Mouse (Mus musculus) gastrocnemius, postnatal 4 days (tissue): ENCODE results near the gene Fbxo47. TPM values are rescaled to one million over a fixed set of nuclear protein-coding genes. Genes with fewer than 3 reads are reported as not detected.

Source experiments
- DNase-seq, 2 experiments: peaks; one replicate each; pipeline ENCODE4 v3.0.0; 2021 to 2022; ENCODE audit warnings: low spot score in 2 of 2, mixed read lengths in 2 of 2
- total RNA-seq, 2 experiments: library from RNA; stranded (reverse); gene quantifications; 2 replicates each; pipeline ENCODE4 v1.2.3; 2021

Gene Fbxo47
- total RNA-seq, 2 experiments from 2014 or later = 0.27 to 0.44 TPM

- peak in 1 of 2 experiments; percentile 13 for DNase-seq
These were observed 52.0 kb downstream of the Fbxo47 start for GRCm38 (mm10) chr11:97832001-97832400.

DNA sequence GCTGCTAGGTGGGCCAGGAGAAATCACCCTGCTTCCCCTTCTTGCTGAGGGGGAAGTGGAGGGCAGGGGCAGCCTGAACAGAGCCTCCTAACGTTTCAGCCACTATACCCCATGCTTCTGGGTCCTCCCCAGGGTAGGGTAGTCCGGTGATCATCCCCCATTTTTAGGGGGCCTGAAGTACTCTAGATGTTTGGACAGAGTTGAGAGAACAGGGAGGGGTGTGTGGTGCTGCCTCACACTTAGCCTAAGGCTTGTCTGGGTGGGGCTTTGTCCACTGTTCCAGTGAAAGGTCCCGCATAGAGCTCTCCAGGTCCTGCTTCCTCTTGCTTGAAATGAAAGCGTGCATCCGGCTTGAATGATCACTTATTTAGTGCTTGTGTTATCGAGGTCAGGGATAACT is 53.5 kb downstream of the Fbxo47 start:
- DNase-seq = no peak

- no peak for DNase-seq
These were observed 54.0 kb downstream of the Fbxo47 start for GRCm38 (mm10) chr11:97829913-97830476.

DNA sequence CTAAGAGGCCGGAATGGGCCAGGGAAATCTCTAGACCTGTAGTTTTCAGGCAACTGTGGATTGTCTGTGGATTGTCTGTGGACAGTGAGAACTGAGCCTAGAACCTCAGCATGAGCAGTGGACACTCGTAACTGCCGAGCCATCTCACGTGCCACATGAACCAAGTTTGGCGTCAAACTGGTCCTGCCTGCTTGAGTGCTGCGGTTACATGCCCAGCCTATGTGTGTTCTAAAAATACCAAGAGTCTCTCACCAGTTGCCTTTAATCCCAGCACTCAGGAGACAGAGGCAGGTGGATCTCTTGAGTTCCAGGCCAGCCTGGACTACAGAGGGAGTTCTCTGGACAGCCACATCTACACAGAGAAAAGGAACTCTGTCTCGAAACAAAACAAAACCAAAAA is 54.6 kb downstream of the Fbxo47 start:
- DNase-seq = no peak

DNA sequence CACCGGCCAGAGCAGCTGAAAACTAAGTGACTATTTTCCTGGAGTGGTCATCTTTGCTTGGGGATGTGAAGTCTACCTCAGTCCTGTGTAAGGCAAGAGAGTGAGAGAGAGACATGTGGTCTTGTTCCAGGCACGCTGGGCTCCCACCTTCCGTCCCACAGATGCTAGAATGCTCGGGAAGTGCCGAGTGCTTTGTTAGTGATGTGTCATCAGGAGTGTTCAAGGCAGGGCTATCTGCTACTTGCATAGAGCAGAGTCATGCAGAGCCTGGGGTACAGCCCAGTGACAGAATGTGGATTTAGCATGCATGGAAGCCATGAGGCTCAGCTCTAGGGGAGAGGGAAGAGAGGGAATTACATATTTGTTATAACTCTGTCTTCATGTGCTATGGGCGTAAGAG is 56.3 kb downstream of the Fbxo47 start:
- no peak for DNase-seq

DNA sequence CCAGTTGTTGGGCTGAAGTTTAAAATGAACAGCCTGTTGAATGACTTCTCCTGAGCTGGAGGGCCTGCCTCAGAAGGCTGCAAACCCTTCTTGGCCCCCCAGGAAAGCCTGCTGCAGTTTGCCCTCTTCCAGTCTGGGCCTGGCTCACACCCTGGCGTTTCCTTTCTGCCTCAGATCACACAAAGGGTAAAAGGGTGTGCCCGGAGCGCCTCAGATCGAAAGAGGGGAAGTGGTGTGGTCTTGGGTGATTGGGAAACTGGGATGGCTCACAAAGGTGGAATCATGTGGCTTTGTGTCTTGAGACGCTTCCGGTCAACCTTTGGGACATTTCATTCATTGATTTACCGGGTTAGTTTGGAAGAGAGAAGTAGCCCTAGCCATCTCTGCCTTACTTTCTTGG is 57.5 kb downstream of the Fbxo47 start:
- DNase-seq = no peak

- no peak for DNase-seq
These were observed 58.0 kb downstream of the Fbxo47 start for GRCm38 (mm10) chr11:97825971-97826370.

GRCm38 (mm10) chr11:97825295-97825694 is 58.7 kb downstream of the Fbxo47 start:
- no peak for DNase-seq

DNA sequence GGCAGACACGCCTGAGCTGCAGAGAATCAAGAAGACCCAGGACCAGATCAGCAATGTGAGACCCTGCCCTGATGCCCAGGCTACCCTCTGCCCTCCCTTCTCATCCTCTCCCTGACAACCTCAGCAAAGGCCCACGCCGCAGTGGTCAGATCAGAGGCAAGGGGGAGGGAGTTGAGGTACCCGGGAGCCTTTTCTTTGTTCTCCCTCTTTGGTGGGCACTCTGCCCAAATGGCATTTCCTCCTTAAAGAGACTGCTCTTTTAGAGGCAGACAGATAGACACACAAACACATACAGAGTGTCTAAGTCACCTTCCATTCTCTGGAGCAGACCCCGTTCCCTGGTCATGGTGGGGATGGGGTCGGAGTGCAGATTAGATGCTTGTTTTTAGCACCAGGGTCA is 59.1 kb downstream of the Fbxo47 start:
- DNase-seq = no peak

DNA sequence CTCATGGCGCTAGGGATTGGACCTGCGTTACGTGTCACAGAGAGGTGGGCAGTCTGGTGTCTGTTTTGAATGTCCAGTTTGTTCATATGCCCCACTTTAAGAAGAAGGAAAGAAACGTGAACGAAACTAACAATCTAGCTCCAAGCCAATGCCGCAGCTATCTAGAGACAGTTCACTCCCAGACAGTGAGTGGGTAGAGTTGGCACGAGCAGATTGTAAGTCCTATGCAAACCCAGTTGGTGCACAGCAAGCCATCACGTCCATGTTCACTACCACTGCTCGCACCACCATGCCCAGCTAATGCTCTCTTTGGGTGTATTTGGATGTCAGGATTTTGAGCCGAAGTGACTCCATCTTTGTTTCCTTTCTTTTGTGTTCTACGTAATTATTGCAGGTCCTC is 59.8 kb downstream of the Fbxo47 start:
- no peak for DNase-seq

DNA sequence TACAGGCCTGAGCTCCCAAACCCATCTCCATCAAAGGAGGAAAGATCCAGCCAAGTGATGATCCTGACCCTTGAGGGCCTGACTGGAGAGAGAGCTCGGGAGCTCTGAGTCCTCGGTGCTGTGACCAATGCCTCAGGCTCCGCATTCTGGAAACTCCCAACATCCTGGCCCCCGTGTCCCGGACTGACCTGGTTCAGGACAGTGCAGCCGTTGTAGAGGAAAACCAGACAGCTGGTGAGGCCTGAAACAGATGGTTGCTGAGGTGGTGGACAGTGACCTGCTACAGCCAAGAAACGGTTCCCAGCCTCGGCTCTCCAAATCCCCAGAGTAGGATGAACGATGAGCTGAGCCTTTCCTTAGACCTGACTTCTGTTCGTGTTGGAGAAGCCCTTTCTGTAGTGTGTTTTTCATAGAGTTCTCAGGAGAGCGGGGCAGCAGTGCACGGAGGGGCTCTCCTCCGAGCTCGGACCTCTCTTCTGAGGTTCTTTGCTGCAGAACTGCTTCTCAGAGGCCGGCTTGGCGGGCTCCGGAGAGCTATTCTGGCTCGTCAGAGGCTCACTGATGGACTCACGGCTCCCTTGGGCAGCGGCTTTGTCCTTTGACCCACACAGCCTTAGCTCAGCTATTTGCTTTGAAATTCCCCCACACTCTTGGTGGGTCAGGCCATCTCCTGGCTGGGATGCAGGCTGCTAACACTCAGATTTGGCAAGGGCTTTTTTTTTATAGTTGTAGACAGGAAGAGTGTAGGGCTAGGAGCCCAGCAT is 60.9 kb downstream of the Fbxo47 start:
- peak; percentile 49 to 74 for DNase-seq

- DNase-seq = no peak
These were observed 62.4 kb downstream of the Fbxo47 start for GRCm38 (mm10) chr11:97821401-97822064.

DNA sequence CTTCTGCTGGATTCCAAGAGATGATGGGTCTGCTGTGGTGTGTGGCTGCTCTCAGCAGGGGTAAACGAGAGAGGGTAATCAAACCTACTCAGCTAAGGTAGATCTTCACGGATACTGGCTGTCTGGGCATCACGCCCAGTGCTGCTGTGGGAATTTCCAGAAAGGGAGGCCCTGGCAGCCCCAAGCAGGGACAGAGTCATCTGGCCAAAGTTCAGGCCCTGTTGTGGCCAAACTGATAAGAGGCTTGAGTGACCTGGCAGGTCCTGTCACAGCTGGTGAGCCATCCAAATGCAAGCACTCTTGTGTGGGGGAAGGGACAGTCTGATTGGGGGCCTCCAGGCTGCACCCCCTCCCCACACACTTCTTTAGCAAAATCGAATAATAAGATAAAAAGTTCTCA is 63.1 kb downstream of the Fbxo47 start:
- no peak for DNase-seq

GRCm38 (mm10) chr11:97819923-97820322 is 64.0 kb downstream of the Fbxo47 start:
- DNase-seq = no peak

GRCm38 (mm10) chr11:97819102-97819501 is 64.9 kb downstream of the Fbxo47 start:
- no peak for DNase-seq

DNA sequence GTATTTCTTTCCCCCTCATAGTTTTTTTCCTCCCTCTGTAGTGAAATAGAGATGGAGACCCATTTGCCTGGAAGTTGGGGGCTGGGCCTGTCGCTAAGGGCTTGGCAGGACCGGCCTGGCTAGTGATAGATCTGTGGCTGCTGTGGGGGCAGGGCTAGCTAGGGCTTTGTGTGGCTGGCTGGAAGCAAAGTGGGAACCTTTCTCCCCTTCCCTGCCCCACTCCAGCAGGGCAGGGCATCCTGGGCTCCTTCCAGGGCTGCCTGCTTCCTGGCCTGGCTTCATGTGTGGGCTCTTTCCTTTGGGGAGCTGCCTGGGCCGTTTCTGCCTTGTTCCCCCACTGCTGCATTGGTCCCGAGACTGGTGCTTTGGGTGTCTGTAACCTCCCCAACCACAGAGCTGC is 65.4 kb downstream of the Fbxo47 start:
- no peak for DNase-seq

- DNase-seq = no peak
These were observed 66.0 kb downstream of the Fbxo47 start for GRCm38 (mm10) chr11:97818003-97818402.

DNA sequence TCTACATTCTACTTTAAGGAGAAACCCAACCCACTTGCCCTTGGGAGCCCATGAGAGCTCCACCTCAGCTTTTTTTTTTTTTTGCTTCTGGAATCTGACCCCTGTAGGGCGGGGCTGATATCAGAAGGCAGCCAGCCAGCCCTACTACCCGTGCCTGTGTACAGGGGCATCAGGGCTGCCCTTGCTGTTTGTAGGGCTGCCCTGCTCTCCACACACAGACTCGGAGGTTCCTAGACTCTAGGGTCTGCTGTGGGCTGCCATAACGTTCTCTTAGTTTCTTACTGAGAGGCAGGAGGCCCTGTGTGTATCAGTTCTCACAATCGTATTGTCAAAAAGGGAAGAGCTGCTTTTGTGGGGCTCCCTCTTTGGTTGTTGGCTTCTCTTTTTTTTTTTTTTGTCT is 66.6 kb downstream of the Fbxo47 start:
- DNase-seq = no peak

- DNase-seq = no peak
These were observed 67.0 kb downstream of the Fbxo47 start for GRCm38 (mm10) chr11:97816916-97817315.

DNA sequence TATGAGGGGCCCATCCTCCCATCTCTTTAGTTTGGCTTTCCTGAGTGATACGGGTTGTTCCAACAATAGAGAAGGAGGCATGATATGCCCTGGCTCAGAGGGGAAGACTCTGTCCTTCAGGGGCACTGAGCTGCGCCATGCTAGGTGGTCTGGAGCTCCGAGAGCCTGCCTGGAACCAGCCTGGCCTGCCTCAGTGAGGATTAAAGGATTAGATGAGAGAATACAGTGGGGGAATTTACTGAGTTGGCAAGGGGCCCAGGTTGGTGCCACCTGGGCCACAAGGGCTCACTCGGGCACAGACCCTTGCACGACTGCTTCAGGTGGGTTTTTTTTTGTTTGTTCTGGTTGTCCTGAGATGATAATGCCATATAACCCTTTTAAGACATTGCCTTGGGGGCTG is 67.8 kb downstream of the Fbxo47 start:
- DNase-seq = no peak

DNA sequence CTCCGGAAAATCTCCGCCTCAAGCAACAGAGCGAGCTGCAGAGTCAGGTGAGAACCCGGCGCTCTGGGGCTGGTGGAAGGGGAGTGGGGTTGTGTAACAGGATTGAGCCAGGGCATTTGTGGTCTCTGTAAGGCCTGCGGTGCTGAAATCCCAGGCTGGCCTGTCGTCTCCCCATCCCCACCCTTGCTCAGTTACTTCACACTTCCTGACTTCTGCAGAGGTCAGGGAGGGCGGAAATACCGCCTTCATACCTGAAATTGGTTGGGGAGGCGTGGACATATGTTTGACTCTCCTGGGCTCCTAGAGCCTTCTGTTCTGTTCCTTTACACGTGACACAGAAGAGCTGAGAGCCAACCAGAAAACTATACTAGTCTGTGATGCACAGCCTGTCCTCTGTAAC is 68.2 kb downstream of the Fbxo47 start:
- no peak for DNase-seq

- no peak for DNase-seq
These were observed 70.0 kb downstream of the Fbxo47 start for GRCm38 (mm10) chr11:97813746-97814515.
